Mouse (Mus musculus) midbrain, embryonic 10.5 days (tissue): ENCODE measurements around the gene Slc25a45. TPM values are rescaled to one million over a fixed set of nuclear protein-coding genes. Genes with fewer than 3 reads are reported as not detected.
"Not testable (repeated sequence)": the region's sequence is repeated elsewhere in the genome, so short reads cannot be mapped to it uniquely, and the experiment has no call there.

Experiments
- DNase-seq: peaks from one replicate; pipeline ENCODE4 v3.0.0-alpha.2; 2017; ENCODE audit warnings: low spot score
- H3K27ac ChIP-seq: fragments of 300-500 bp; sonication (generic); replicated peaks from 2 replicates; pipeline ENCODE4 v1.5.1; 2016; ENCODE audit warnings: mild to moderate bottlenecking
- H3K27me3 ChIP-seq: fragments of 300-500 bp; sonication (generic); 2 replicates; pipeline ENCODE4 v1.6.1; 2016; ENCODE audit warnings: low read depth, mild to moderate bottlenecking; ENCODE audit not compliant: poor library complexity, severe bottlenecking
- H3K36me3 ChIP-seq: fragments of 300-500 bp; sonication (generic); 2 replicates; pipeline ENCODE4 v1.6.1; 2016; ENCODE audit warnings: mild to moderate bottlenecking, moderate library complexity
- H3K4me1 ChIP-seq: fragments of 300-500 bp; sonication (generic); 2 replicates; pipeline ENCODE4 v1.6.1; 2016
- H3K4me3 ChIP-seq: fragments of 300-500 bp; sonication (generic); 2 replicates; pipeline ENCODE4 v1.5.1; 2016; ENCODE audit warnings: mild to moderate bottlenecking, moderate library complexity
- H3K9me3 ChIP-seq: fragments of 300-500 bp; sonication (generic); replicated peaks from 2 replicates; pipeline ENCODE4 v1.6.1; 2016; ENCODE audit warnings: mild to moderate bottlenecking
- WGBS: fragments of 180-500 bp; shearing (Covaris S2); methylation state at CpG from one replicate; pipeline ENCODE4 v1.1.7; 2016; 5-methylcytosine and 5-hydroxymethylcytosine counted together
- polyA plus RNA-seq: library from polyadenylated mRNA; unstranded; fragments of >200 nt; fragmentation: Nextera tagmentation; extraction: Ambion mirVana; gene quantifications from 2 replicates; pipeline ENCODE4 v1.2.1, GENCODE M21; 2016

The Slc25a45 gene
- polyA plus RNA-seq, 1 experiment from 2014 or later, result 2.3 TPM

DNA sequence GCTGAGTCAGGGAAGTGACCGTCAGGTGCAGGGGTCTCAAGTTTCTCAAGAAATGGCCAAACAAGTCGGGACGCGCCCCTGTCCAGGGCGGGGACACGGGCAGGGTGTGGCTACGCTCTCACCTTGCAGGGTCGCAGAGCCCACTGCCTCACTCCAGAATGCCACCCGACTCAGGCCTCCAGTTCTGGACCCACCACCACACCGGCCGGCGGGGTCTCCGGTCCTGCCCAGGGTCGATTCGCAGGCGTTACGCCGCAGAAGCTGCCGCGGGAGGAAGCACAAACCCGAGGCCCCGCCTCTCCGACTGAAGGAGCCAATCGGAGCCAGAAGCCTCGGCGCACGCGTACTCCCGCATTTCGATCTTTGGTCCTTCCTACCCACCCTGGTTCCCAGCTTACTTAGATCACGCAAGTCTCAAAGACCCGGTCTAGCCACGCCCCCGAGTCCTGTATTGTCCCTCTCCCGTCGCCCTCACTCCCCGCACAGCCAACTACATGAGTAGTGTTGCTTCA lies 2.6 kb upstream of the Slc25a45 start, which contains the start of gene Frmd8:
Frmd8 (minus strand) TSS at position 306 of the 512 bp plus-strand sequence.
- H3K36me3 ChIP-seq, result peaks cover 25% of the 10 kb centered on the region
- under 1% methylated on average over 37 of the region's 37 CpGs for WGBS
- peak within 1 kb of the TSS; percentile 88 for H3K27ac ChIP-seq
- peaks cover 59% of the 10 kb centered on the region for H3K4me1 ChIP-seq
- no peaks in the 10 kb centered on the region for H3K9me3 ChIP-seq
- DNase-seq, result peak; percentile 94
- peak within 1 kb of the TSS; percentile 83 for H3K4me3 ChIP-seq
- no peaks in the 10 kb centered on the region for H3K27me3 ChIP-seq

DNA sequence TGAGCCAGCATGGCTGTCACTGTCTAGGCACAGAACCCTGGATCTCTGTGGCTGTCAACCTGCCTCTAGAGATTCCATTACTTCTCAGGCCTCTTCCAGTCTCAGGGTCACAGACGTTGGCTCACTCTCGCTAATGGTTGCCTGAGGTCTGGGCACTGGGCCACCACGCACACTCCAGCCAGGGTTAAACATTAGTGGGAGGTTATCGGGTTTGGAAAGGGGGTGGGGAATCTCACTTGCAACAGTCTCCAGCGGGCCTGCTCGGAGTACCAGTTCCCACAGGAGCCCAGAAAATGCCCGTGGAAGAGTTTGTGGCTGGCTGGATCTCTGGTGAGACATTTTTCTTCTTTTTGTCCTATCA lies 734 bp downstream of the Slc25a45 start:
- Histone ChIP-seq H3K4me3 (0 out of 2 replicates have a peak overlapping the region, but pooled peaks have one; percentile 2), H3K27ac (0 out of 2 replicates have a peak overlapping the region, but pooled peaks have one; percentile 24), H3K27me3 (no peaks in the 10 kb centered on the region), H3K4me1 (peaks cover 29% of the 10 kb centered on the region), H3K36me3 (no peaks in the 10 kb centered on the region), H3K9me3 (no peaks in the 10 kb centered on the region)
- DNase-seq, result no peak
- 85% methylated on average over 7 of the region's 7 CpGs for WGBS

DNA sequence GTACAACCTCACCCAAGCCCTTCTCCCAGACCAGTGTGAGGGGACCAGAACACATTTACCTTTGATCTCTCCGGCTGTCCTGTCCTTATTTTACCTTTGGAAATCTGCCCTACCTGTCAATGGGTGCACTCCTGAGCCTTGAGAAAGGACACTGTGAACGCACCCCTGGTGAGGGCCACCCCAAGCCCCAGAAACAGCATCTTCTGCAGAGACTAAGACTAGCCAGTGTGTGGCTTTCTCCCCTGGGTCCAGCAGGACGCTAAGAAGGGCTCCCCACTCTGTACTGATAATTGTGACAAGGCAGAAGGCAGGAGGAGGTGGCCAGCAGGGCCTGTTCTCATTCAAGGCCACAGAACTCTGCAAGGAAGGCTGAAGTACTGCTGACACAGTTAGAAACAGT lies 1.3 kb downstream of the Slc25a45 start:
- no peaks in the 10 kb centered on the region for H3K9me3 ChIP-seq
- H3K4me1 ChIP-seq, result peaks cover 23% of the 10 kb centered on the region
- no peak for DNase-seq
- H3K4me3 ChIP-seq, result no peak overlapping the region
- H3K36me3 ChIP-seq, result no peaks in the 10 kb centered on the region
- no peak overlapping the region for H3K27ac ChIP-seq
- WGBS, result 81% methylated on average over 3 of the region's 3 CpGs
- no peaks in the 10 kb centered on the region for H3K27me3 ChIP-seq

DNA sequence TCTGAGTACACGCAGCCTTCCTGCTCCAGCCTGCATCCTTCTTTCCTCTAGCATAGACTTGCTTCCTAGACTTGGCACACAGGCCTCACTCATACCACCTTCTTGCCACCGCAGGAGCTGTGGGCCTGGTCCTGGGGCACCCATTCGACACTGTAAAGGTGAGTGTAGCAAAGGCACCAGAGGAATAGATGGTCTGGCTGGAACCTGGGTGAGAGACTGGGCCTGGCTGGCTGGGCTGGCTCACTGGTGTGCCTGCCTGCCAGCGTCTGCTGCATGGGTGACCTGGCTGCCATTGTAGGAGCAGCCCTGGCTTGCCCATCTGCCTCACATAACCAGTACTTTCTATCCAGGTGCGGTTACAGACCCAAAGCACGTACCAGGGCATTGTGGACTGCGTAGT lies 2.1 kb downstream of the Slc25a45 start:
- H3K4me1 ChIP-seq, result peaks cover 15% of the 10 kb centered on the region
- H3K27me3 ChIP-seq, result no peaks in the 10 kb centered on the region
- WGBS, result 94% methylated on average over 7 of the region's 7 CpGs
- no peaks in the 10 kb centered on the region for H3K36me3 ChIP-seq
- no peak for DNase-seq
- no peak overlapping the region for H3K4me3 ChIP-seq
- H3K9me3 ChIP-seq, result no peaks in the 10 kb centered on the region
- no peak overlapping the region for H3K27ac ChIP-seq

DNA sequence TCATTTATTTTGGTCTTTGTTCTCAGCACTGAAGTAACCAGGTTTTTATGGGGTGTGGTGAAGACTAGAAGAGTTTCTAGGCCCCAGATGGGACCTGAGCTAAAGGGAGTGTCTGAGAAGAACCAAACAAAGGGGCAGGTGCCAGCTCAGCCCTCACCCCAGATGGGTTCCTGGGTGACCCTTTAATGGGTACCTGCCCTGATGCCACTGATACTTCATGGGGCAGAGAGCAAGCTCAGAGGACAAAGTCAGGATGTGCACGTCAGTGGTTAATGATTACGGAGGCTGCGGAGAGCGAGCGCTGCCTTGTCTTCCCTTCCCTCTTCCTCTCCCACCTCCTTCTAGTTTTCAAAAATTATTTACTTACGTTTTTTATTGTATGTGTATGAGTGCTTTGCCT lies 3.5 kb downstream of the Slc25a45 start:
- no peak overlapping the region for H3K4me3 ChIP-seq

DNA sequence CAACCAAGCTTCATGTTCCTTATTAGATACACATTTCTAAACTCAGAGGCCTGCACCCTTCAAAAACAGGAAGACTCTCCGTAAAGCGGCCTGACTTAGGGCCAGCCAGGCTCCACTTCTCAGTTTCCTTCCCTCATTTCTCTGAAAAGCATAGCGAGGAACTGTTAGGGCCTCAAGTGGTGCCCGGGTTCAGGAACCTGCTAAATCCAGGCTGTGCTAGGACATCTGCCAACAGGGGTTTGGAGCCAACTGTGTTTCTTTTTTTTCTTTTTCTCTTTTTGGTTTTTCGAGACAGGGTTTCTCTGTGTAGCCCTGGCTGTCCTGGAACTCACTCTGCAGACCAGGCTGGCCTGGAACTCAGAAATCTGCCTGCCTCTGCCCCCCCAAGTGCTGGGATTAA lies 4.5 kb downstream of the Slc25a45 start:
- not testable (repeated sequence) for H3K4me1 ChIP-seq, H3K27ac ChIP-seq, H3K4me3 ChIP-seq, H3K27me3 ChIP-seq, H3K9me3 ChIP-seq, H3K36me3 ChIP-seq, DNase-seq
- WGBS, result 89% methylated on average over 5 of the region's 5 CpGs

More for the DNA sequence above, 3.5 kb downstream of the Slc25a45 start:
- DNase-seq, result no peak
- H3K27me3 ChIP-seq, result no peaks in the 10 kb centered on the region
- H3K9me3 ChIP-seq, result no peaks in the 10 kb centered on the region
- no peak overlapping the region for H3K27ac ChIP-seq
- H3K36me3 ChIP-seq, result no peaks in the 10 kb centered on the region
- H3K4me1 ChIP-seq, result peaks cover 6% of the 10 kb centered on the region
- WGBS, result 88% methylated on average over 6 of the region's 6 CpGs

DNA sequence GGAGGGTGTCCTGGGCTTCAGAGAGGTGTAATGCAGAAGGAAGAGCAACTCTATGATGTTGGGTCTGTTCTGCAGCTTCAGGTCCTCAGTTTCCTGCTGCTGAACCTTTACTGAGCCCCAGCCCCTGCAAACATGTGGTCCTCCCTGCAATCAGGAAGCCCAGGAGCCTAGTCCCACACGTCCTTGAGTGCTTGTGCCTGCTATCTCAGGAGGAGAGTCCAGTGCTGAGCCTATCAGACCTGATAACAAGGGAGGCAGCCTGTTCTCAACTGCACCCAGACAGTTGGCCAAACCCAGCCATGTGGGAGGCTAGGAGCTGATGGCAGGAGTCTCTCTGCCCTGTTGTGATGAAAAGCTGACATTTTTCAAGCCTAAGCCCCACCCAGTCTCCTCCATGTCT lies 6.3 kb downstream of the Slc25a45 start:
- no peaks in the 10 kb centered on the region for H3K27me3 ChIP-seq
- H3K4me1 ChIP-seq, result no peaks in the 10 kb centered on the region
- H3K36me3 ChIP-seq, result no peaks in the 10 kb centered on the region
- WGBS, result 76% methylated on average over 1 of the region's 1 CpGs
- no peak for DNase-seq
- 0 out of 2 replicates have a peak overlapping the region, but pooled peaks have one; percentile 28 for H3K27ac ChIP-seq
- no peak overlapping the region for H3K4me3 ChIP-seq
- H3K9me3 ChIP-seq, result no peaks in the 10 kb centered on the region

DNA sequence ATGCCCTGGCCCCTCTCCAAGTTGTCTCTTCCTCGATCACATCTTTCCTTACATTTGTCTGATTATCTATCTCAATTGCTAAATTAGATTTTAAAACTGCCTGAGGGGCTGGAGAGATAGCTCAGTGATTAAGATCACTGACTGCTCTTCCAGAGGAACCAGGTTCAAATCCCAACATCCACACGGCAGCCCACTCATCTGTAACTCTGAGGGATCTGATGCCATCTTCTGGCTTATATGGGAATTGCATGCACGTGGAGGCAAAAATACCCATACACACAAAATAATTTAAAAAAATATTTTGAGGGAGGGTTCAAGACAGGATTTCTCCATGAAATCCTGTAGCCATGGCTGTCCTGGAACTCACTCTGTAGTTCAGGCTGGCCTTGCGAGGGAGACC lies 8.2 kb downstream of the Slc25a45 start:
- H3K4me1 ChIP-seq, result no peaks in the 10 kb centered on the region
- no peak overlapping the region for H3K4me3 ChIP-seq
- no peaks in the 10 kb centered on the region for H3K36me3 ChIP-seq
- DNase-seq, result no peak
- WGBS, result 62% methylated on average over 4 of the region's 4 CpGs
- H3K27ac ChIP-seq, result no peak overlapping the region
- no peaks in the 10 kb centered on the region for H3K9me3 ChIP-seq
- no peaks in the 10 kb centered on the region for H3K27me3 ChIP-seq

DNA sequence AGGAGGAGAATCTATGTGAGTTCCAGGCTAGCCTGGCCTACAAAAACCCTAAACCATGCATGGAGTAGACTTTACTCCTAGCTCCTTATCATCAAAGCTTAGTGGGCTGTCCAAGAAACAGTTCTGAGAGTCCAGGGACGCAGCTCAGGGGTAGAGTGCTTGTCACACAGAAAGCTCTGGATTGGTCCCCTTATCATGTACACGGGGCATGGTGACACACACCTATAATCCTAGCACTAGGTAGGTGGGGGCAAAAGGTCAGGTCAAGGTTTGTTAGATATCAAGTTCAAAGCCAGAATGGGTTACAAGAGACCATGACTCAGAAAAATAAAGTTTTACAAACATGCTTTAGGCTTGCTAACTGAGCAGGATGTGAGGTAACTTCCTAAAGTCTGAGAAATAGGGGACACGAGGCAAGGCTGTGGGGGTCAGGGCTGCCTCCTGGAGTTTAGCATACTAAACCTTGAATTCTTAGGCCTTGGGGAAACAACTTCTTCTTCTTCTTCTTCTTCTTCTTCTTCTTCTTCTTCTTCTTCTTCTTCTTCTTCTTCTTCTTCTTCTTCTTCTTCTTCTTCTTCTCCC lies 9.7 kb downstream of the Slc25a45 start:
- H3K27me3 ChIP-seq, result no peaks in the 10 kb centered on the region
- WGBS, result 78% methylated on average over 3 of the region's 3 CpGs
- peaks cover 11% of the 10 kb centered on the region for H3K36me3 ChIP-seq
- H3K9me3 ChIP-seq, result no peaks in the 10 kb centered on the region
- H3K4me1 ChIP-seq, result peaks cover 9% of the 10 kb centered on the region
- no peak overlapping the region for H3K4me3 ChIP-seq
- H3K27ac ChIP-seq, result no peak overlapping the region
- DNase-seq, result no peak

DNA sequence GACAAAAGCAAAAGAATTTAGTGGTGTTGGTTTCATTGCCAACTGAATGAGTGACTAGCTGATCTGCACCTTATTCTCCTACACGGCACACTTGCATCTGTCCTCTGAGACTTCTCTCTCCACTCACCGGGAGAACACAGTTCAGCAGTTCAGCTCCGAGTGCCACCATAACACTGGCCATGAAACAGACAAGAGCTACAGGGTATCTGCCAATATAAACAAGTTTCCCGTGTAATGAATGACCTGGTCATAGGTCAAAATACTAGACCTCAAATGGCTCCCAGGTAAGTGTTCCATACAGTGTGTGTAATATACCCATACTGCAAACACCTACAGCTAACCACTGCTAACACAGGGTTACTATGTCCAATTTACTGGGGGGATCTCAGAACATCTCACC lies 11.6 kb downstream of the Slc25a45 start:
- peaks cover 26% of the 10 kb centered on the region for H3K4me1 ChIP-seq

DNA sequence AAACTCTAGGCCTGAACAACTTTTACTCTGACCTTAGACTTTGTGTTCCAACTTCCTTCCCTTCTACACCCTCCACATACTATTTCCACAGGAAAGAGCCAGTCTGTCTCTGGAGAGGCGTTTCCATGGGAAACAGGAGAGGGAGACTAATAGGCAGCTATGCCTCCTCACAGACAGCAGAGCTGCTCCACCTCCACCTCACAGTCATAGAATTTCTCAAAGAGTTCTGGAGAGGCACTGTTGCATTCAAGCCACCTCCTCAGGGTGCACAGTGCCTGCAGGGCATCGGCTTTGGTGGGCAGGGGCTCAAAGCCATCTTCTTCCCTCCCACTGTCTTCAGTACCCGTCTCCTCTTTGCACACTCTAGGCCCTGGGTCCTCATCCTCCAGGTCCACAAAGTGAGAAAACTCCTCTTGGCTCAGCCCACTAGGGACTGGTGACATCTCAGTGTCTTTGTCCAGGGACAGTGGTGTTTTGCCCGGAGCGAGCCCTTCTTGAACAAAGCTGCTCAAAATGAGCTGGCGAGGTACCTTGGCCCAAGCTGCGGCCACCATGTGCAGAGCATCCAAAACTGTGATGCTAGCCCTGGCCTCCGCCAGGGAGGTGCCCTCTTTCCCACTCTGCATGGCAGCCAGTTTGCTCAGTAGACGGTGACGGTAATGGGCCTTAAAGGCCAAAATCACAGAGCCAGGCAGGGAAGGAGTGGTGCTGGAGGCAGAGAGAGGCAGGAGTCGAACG lies 14.1 kb downstream of the Slc25a45 start:
- 94% methylated on average over 12 of the region's 12 CpGs for WGBS
- H3K27ac ChIP-seq, result no peak overlapping the region
- DNase-seq, result no peak

More for the DNA sequence above, 11.6 kb downstream of the Slc25a45 start:
- H3K9me3 ChIP-seq, result no peaks in the 10 kb centered on the region
- WGBS, result 82% methylated on average over 4 of the region's 4 CpGs
- H3K27me3 ChIP-seq, result no peaks in the 10 kb centered on the region
- H3K4me3 ChIP-seq, result no peak overlapping the region
- H3K27ac ChIP-seq, result no peak overlapping the region
- peaks cover 17% of the 10 kb centered on the region for H3K36me3 ChIP-seq
- no peak for DNase-seq

DNA sequence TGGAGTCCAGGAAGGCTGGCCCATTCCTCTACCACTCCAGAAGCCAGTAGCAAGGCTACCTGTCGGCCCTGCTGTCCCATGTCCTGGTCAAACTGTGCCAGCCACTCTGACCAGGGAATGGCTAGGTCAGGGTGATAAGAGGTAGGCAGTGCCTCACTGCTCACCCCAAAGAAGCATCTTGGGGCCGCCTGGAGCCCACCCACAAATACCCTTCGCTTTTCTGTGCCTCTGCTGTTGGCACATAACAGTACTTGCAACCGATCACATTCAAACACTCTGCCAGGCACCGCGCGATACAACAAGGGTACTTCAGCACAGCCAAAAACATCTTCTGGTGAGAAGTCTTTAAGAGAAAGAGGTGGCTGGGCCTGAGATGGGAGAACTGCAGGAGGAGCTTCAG lies 14.7 kb downstream of the Slc25a45 start:
- 93% methylated on average over 7 of the region's 7 CpGs for WGBS
- Histone ChIP-seq H3K9me3 (no peaks in the 10 kb centered on the region), H3K27ac (no peak overlapping the region), H3K4me1 (peaks cover 32% of the 10 kb centered on the region), H3K27me3 (no peaks in the 10 kb centered on the region), H3K4me3 (peak overlapping the region; percentile 69; the same call in 1 of the 2 replicates), H3K36me3 (peaks cover 43% of the 10 kb centered on the region)
- no peak for DNase-seq

More for the DNA sequence above, 14.1 kb downstream of the Slc25a45 start:
- no peaks in the 10 kb centered on the region for H3K9me3 ChIP-seq
- peak overlapping the region; percentile 69; the same call in 1 of the 2 replicates for H3K4me3 ChIP-seq
- H3K27me3 ChIP-seq, result no peaks in the 10 kb centered on the region
- H3K4me1 ChIP-seq, result peaks cover 32% of the 10 kb centered on the region
- H3K36me3 ChIP-seq, result peaks cover 37% of the 10 kb centered on the region

DNA sequence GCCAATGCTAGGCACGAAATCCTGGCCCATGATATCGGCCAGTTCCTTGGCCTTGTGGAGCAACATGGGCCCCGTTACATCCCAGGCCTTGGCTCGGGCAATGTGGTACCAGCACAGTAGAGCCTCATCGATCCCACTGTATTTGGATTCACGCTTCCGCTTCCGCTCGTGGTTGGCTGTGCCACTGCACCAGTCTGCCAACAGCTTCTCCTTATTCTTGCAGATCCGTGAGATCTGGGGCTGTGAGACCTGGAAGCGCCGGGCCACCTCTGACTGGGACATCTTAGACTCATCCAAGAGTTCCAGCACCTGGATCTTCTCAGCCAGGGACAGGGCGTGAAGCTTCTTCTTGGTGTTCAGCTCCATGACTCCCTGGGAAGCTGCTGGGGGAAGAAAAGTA lies 15.1 kb downstream of the Slc25a45 start:
- no peak for DNase-seq
- Histone ChIP-seq H3K9me3 (no peaks in the 10 kb centered on the region), H3K4me3 (peak overlapping the region; percentile 69), H3K27ac (peak overlapping the region; percentile 93), H3K36me3 (peaks cover 47% of the 10 kb centered on the region), H3K4me1 (peaks cover 32% of the 10 kb centered on the region), H3K27me3 (no peaks in the 10 kb centered on the region)
- WGBS, result 94% methylated on average over 13 of the region's 13 CpGs
